Mouse (Mus musculus) cerebellum, postnatal 25 days (tissue): ENCODE data around the gene Cxcl16.
"Not testable (repeated sequence)": the region's sequence is repeated elsewhere in the genome, so short reads cannot be mapped to it uniquely, and the experiment has no call there.

Experiments used
- DNase-seq, 2 experiments: peaks; one replicate each; pipeline ENCODE4 v3.0.0; 2021; ENCODE audit warnings: mixed read lengths in 2 of 2

The Cxcl16 gene

DNA sequence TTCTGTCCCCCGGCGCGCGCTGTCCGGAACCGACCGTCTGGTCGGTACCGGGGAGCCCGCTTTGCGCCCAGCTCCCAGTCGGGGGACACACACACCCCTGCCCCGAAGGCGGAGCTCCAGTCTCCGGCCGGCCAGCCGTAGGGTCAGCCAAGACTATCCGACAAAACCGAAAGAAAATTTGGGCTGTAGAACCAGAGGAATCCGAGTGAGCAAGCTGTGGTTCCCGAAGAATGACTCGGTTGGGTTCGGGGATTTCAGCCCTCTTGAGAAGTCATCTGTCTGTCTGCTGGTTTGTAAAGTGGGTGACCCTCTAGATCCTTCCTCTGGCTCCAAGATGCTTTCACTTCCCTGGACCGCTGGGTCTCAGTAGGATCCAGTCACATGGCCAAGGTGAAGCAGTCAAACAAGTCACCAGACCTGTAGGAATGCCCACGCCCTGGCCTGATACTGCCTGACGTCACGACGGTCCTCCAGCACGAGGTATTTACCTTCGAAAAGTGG, at the start of gene Cxcl16:
Cxcl16 (minus strand) TSS at position 384 of the 501 bp plus-strand sequence.
- peak; percentile 20 to 26 for DNase-seq

DNA sequence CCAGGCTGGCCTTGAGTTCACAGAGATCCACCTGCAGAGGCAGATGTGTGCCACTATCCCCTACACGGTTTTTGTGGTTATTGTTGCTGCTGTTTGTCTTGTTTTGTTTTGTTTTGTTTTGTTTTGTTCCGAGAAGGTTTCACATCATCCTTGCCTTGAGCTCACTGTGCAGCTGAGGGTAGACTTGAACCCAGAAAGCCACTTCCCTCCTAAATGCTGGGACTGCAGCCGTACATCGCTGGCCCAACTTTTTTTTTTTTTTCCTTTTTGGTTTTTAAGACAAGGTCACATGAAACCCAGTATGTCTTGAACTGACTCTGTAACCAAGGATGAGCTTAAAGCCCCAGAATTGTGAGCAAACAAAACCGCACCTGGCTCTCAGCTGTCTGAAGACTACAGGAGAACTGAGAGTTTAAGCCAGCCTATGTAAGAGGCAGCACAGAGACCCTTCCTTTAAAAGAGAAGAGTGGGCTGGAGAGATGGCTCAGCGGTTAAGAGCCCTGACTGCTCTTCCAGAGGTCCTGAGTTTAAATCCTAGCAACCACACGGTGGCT, 47.3 kb upstream of the Cxcl16 start:
- no peak for DNase-seq

DNA sequence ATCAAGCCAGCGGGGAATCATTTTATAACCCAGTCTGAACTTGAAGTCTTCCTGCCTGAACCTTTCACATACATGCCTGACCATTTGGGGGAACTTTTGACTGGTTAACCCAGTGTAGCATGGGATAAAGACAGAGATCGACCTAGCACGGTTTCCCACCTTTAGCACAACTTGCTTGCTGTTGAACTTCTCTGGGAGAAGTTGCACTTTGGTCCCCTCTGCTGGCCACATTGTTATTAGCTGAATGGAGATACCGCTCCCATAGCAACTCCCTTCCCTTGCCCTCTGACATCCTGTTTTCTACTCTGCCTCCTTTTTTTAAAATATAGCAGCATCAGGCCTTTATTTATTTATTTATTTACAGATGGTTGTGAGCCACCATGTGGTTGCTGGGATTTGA, 46.6 kb upstream of the Cxcl16 start:
- peak; percentile 27 to 63 for DNase-seq

DNA sequence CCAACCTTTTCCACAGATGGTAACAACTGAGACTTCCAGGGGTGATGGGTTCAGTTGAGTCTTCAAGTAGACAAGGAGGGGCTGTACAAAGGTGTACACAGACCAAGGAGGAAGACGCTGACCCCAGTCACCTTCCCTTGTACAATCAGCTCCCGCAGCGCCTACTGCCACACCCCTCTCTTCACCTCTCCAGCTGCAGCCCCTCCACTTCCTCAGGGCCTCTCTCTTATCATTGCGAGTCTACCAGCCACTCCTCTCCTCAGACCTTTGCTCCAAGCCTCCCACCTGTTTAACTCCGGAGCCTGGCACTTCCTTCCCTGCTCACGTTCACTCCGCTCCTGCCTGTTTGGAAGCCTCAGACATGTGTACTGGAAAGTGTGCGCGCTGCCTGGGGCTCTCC, 45.2 kb upstream of the Cxcl16 start, which contains the start of gene Tm4sf5:
Tm4sf5 (plus strand) TSS at position 275 of the 400 bp plus-strand sequence.
- no peak for DNase-seq

DNA sequence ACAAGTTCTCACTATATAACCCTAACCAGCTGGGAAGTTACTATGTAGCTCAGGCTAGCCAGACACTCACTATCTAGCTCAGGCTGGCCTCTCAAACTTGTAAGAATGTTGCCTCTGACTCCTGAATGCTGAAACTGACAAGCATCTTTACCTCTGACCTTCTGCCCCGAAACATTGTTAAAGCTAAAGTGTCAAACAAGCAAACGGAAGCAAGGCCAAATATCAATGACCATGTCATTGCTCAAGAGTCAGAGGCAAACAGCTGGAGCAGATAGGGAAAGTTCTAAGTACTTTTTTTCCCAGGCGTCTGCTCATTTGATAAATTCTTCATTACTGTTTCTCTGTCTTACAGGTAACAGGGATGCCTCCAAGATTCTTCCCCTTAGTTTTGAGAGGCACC, 42.2 kb upstream of the Cxcl16 start:
- DNase-seq: no peak

DNA sequence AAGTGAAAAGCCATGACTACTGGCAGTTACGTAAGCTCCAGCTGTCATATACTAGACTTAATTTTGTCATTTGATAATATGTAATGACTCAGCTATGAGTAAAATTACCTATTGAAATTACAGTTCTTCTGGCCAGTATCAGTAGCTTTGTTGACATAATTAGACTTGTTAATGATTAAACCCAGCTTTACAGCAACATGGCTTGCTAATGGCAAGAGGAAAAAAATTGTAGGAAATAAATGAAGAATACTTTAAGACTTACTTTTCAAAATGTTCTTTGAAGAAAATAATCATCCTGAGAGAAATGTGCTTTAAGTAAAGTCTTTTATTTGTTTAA, 40.7 kb upstream of the Cxcl16 start:
- no peak for DNase-seq

- DNase-seq: peak in 1 of 2 experiments; percentile 20
Measured at GRCm38 (mm10) chr11:70499566-70500475, 40.0 kb upstream of the Cxcl16 start.

DNA sequence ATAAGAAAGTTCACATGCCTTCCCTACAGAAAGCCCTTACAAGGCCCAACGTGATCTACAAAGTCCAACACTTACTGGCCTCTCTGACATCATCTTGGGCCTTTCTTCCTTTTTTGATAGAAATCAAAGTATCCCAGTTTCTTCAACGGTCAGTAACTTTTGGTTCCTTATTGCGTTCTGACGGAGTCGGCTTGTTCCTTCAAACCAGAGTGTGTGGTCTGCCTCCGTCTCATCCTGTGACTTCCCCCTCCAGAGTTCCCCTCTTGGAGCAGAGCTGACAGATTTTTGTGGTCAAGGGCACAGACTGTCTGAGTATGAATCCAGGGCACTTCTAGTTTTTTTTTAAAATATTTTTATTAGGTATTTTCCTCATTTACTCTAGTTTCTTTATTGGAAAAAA, 29.9 kb upstream of the Cxcl16 start:
- DNase-seq: no peak

DNA sequence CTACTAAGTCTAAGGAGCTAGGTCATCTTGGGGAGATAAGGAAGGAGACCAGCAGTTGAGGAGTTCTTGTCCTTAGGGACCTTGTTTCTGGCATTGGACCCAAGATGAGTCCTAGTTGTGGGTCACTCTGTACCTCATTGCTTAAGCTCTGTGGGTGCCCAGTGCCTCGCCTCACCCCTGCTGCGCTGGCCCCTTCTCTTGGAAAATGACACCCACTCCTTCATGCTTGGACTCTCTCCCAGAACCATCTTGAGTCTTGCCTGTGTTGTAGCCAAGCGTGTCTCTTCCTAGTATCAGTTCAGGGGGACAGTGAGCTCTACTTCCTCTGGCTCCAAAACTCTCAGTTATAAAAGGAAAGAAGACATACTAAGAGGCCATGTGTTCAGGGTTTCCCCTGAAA, 29.4 kb upstream of the Cxcl16 start:
- no peak for DNase-seq

GRCm38 (mm10) chr11:70487816-70488215, 28.0 kb upstream of the Cxcl16 start:
- DNase-seq: no peak

DNA sequence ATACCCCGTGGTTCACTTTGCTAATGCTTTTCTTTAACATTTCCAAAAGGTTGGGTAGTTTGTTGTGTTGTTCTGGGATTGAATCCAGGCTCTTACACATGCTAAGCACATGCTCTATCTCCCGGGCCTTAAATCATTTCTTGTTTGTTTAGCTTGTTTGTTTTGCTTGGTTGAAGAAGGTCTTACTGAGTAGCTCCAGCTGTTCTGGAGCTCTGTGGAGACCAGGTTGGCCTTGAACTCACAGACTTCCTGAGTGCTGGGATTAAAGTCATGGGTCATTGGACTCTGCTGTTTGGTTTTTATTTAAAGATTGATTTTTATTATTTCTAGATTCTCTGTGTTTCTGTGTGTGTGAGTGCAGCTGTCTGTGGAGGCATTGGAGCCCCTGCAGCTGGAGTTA, 25.7 kb upstream of the Cxcl16 start:
- DNase-seq: no peak

DNA sequence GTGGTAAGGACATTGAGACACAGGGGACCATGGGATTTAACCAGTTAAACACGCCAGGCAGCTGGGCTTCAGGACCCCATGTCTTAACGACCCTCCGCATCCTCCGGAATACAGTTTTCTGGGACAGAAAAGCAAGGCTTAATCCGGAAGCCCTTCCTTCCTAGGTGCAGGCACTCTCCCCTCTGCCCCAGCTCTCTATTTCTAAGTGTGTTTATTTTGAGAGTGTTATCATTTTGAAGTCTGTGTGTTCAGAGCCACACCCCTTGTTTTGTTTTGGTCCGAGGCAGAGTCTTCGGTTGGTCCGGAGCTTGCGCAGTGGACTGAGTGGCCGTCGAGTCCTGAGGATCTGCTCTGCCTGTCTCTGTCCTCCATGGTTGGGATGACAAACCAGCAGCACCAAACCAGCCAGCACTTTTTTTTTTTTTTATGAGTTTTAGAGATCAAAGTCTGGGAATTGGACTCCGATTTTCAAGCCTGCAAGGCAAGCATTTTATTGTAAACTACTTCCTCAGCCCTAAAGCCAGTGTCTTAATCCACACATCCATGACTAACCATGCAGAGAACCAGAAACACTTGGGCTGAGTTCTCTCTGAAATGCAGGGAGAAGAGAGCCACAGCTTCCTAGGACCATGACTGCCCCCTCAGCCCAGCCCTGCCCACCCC, 15.2 kb upstream of the Cxcl16 start:
- no peak for DNase-seq

- not testable (repeated sequence) for DNase-seq
Measured at GRCm38 (mm10) chr11:70473291-70473690, 13.5 kb upstream of the Cxcl16 start.

- no peak for DNase-seq
Measured at GRCm38 (mm10) chr11:70472716-70473115, 12.9 kb upstream of the Cxcl16 start.

DNA sequence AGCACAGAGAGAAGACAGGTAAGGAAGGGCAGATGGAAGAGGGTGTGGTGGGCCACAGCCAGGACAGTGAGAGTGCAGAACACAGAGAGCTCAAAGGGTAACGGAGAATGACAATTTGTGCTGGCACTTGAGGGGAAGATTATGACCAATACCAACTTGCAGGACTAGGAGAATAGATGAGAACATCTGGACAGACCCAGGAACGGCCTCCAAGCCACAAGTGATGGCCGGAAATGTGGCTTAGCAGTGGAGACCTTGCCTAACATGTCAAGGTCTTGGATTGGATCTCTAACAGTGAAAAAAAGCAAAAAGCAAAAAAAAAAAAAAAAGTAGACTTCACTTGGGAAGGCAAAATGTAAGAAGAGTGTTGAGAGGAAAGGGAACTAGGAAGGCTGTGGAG, 10.0 kb upstream of the Cxcl16 start:
- DNase-seq: no peak

DNA sequence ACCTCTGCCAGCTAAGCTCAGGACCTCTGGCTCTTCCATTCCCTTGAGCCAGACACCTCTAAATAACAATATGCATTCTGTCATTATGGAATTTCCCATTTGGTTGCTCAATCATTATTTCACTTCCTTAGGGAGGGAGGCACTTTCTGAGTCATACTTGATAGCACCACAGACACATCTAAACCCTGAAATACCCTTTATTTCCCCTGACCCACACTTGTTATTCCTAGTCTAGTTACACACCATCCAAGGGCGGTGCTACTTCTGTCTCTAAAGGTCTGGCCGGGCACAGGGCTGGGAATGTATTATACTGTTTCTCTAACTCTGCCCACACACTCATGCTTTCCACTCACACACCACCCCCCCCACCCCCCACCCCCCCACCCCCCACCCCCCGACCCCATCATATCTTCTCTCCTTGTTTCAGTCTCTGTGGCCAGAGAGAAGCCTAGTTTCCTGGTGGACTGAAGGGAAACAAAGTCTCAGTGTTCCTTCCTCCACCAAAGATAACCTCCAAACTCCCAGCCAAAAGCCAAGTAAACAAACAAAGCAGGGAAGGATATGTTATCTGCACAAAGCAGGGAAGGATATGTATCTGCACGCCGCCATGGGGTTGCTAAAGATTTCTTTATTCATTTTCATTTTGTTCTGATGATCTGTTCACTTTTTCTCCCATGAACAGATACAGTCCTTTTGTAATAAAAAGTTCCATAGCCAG, 8.3 kb upstream of the Cxcl16 start:
- DNase-seq: no peak

GRCm38 (mm10) chr11:70465824-70466223, 6.0 kb upstream of the Cxcl16 start:
- peak; percentile 55 to 64 for DNase-seq

DNA sequence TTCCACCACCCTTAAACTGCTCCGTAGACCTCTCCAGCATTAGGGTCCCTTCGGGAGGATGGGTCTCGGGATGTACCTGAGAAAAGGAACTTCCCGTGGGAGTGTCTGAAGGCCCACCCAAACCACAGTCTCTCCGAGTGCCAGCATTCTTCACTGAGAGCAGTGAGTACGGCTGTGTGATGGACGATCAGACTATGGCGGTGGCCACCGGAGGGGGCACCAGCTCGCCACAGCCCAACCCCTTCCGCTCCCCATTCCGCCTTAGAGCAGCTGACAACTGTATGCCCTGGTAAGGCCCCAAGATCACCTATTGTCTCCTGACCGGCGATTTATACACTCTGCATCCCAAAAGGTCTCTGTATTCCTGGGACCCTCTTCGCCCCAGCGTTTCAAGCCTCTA, 5.4 kb upstream of the Cxcl16 start:
- no peak for DNase-seq

DNA sequence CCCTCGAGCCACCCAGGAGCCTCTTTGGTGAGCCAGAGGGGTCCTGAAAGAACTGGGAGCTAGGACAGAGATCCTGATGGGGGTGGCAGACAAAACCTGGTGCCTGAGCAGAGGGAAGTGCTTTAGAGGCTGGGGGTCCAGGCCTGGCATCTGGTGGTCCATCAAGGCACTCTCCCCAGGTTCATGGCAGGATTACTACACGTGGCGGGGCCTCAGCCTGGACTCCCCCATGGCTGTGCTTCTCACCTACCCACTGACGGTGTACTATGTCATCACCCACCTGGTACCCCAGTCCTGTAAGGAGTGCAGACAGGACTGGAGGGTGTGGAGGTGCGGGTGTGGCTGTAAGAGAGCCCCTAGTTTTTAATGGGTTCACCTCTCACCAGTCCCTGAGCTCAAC, 4.2 kb upstream of the Cxcl16 start:
- no peak for DNase-seq

DNA sequence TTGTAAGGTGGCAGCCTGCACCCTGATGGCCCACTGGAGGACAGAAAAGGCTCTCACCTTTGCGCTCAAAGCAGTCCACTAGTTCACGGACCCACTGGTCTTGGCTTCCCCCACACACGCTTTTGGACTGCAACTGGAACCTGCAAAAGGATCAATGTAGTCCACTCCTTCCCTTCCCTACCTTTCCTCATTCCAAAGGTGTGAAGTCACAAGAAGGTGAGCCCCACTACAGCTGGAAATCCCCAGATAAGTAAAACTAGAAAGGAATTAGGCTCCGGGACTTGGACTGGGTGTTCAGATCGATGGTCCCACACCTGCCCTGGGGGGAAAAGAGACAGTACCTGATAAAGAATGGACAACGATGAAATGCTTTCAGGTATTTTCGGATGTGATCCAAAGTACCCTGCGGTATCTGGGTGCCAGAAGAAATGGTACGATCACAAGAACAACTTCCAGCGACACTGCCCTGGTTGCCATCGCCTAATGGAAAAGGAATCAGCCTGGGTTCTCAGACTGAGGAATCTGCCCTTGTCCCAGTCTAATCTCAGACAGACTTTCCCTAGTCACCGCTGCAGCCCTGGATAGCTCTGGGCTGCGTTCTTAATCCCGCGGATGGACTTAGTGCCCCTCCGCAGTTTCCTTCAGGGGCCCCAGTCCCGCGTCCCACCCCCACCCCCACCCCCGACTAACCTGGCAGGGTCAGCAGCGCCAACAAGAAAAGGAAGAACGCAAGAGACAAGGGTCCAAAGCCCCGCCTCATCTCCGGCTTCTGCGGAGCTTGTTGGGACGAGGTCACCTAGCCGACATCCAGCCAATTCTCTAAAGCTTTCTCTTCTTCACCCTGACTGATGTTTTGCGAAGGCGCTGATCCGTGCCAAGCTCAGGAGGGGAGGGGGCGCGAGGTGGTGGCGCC, 840 bp downstream of the Cxcl16 start, which contains the start of gene Zmynd15:
Zmynd15 (plus strand) TSS at position 746 of the 913 bp plus-strand sequence.
- DNase-seq: no peak

DNA sequence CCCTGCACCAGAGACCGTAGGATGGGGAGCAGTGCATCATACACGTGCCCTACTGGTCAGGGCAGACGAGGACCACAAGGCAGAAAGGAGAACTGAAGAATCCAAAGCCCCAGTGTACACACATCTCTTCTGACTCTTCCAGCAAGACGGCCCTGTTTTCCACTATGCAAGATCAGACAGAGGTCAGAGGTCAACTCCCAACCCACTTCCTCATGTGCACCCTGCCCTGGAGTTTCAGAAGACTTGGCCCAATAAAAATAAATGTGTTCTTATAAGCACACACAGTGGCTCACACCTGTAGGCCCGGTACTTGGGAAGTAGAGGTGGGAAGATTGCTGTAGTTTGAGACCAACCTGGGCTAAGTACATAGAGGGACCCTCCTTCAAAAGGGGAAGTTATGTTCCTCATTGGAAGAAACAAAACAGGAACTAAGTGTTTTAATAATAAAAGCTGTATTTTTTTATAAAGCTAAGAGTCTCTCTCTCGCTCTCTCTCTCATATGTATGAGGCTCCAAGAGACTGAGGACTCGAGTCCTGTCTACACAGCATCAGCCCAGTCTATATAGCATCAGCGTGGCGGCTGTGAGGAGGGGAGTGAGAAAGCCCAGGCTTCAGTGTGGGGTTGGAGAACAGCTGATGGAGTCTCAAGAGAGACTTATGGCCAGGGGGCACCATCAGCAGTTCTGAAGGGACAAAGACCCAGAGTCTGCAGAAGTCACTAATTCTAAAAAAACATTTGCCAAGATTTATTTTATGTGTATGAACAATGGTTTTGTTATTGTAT, 6.3 kb downstream of the Cxcl16 start:
- peak in 1 of 2 experiments; percentile 9 for DNase-seq
